Mouse (Mus musculus) spleen, adult 18-20 months (tissue): ENCODE data around the gene Prss12.
"Not testable (repeated sequence)": the region's sequence is repeated elsewhere in the genome, so short reads cannot be mapped to it uniquely, and the experiment has no call there.

Experiments
- DNase-seq, 2 experiments: peaks; one replicate each; pipeline ENCODE4 v3.0.0; 2022; ENCODE audit warnings: mixed read lengths in 2 of 2

Prss12 gene

GRCm38 (mm10) chr3:123481266-123481665 lies 34.6 kb downstream of the Prss12 start:
- DNase-seq: no peak

DNA sequence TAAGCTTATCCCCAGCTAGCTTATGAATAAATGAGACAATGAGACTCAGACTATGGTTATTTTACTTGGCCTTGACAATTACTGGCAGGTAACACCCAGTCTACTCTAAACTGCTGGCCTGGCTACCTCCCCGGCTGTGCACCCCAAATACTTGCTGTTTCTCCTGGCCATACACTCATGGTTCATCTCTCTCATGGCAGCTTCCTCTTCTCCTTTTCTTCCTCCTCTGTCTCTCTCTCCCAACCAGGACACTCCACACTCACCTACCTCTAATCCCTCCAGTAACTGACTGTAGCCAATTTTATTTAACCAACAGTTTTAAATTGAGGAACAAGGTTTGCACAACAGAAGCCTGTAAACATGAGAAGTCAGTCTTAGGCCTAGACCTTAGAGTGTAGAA lies 45.1 kb downstream of the Prss12 start:
- DNase-seq: no peak

- DNase-seq: no peak
These were observed 46.5 kb downstream of the Prss12 start for GRCm38 (mm10) chr3:123493163-123493562.

DNA sequence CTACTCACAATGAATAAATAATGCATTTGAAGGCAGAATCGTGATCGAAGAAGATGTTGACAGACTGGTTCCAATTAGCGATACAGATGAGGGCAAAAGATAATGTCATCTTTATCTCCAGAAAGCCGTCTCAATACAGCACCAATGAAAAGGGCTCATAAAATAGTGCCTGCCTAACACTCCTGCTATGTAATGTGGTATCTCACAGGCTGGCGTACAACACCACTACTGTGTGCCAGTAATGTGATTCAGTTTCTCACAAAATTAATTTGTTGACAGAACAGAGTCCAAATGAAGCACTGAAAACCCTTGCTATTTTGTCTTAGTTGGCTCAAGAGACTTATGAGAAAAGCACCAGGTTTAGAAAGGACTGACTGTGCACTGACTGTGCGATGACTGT lies 48.4 kb downstream of the Prss12 start:
- DNase-seq: no peak

DNA sequence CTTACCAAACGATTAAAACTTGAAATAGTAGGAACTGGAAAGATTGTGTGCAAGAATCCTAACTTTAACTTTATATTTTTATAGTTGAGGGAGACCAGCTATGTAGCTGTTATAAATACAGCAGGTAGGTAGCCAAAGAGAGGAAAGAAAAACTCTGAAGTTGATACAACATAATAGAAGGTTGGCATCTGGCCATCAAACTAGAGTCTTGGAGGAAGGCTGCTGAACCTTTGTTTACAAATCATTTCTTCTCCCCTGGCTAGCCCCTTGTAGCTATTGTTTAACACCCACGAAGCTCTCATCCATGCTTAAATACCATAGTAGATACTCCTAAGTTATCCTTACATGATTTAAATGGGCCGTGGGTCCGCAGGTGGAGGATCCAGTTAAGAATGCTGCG lies 52.1 kb downstream of the Prss12 start:
- DNase-seq: no peak

DNA sequence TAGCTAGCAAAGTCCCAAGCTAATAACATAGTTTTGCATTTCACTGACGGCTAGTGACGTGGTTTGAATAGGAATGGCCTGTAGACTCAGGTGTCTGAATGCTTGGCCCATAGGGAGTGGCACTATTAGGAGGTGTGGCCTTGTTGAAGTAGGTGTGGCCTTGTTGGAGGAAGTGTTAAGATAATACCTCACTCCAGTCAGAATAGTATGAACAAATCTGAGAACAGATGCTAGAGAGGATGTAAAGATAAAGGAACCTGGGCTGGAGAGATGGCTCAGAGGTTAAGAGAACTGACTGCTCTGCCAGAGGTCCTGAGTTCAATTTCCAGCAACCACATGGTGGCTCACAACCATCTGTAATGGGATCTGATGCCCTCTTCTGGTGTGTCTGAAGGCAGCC lies 55.1 kb downstream of the Prss12 start:
- not testable (repeated sequence) for DNase-seq

DNA sequence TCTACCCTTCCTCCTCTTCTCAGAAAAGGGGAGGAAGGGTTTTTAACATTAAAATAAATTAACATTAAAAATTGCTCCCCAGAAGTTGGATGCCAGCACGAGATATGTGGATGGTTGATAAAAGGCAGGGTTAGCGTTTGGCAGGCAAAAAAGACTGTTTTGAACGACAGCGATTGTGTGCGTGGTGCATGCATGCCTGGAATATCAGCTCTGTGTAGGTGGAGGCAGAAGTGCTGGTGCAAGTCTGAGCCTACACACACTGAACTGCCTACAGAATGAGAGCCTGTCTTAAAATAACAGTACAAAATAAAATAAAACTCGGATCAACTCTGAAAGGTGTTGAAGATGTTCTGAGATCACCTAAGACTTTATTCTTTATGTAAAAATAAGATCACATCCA lies 57.2 kb downstream of the Prss12 start:
- DNase-seq: no peak

DNA sequence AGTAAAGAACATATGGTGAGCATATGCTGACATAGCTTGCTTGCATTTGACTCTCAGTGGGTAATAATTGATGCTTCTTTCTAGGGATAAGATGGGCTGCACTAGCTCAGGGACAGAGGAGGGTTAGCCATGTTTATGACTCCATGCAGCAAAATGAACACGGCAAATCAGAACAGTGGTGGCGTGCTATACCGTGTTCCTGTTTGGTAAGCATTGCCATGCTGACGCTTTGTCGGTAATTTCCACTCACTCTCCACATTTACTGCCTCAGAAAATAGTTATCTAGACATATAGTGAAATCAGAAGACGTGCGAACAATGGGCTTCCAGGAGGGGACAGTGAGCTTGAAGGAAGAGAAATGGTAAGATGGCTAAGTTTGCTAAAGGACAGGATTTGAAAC lies 58.1 kb downstream of the Prss12 start:
- DNase-seq: no peak

GRCm38 (mm10) chr3:123505778-123506667 lies 59.3 kb downstream of the Prss12 start:
- no peak for DNase-seq

GRCm38 (mm10) chr3:123506699-123507662 lies 60.3 kb downstream of the Prss12 start:
- peak in 1 of 2 experiments; percentile 4 for DNase-seq

DNA sequence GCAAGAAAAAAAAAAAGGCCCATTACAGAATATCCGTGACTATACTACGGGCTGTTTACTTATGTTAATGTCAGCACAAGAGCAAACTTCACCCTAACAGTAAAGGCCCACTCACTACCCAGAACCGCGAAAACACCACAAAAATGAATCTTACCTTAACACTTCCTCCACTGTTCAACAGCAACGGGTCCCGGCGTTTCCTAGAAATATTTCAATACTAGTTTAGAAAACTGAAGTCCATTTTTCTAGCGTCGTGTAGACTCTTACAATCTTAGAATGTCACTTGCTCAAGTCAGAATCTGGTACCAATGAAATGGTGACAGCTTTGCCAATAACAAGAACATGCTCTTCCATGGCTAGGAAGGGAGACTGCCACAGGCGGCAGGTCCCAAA lies 60.9 kb downstream of the Prss12 start:
- no peak for DNase-seq

DNA sequence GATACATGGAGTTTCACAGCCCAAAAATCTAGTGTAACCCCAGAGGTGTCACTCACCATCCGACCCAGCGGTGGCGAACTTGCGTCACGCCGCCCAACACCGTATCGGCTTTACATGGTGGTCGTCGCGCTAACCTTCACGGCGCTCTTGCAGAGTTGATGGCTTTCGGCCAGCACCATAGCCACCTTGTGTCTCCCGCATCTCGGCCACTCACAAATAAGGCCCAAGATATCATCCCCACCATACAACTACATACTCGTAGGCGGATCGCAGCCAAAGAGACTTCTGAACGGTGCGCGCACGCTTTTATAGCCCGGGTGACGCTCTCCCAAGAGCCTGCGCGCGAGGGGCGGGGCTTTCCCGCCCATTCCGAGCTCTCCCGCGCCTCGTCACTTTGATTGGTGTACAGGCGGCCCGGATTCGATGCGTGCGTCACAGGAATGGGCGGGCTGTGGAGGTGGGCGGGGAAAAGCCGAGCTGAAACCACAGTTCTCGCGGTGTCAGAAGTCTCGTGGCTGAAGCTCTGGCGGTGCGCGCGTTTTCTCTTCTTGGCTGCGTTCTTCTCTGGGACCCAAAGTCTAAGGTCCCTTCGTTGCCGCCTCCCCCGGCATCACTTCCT lies 61.5 kb downstream of the Prss12 start:
- DNase-seq: peak; percentile 99

GRCm38 (mm10) chr3:123508675-123509376 lies 62.1 kb downstream of the Prss12 start:
- no peak for DNase-seq

DNA sequence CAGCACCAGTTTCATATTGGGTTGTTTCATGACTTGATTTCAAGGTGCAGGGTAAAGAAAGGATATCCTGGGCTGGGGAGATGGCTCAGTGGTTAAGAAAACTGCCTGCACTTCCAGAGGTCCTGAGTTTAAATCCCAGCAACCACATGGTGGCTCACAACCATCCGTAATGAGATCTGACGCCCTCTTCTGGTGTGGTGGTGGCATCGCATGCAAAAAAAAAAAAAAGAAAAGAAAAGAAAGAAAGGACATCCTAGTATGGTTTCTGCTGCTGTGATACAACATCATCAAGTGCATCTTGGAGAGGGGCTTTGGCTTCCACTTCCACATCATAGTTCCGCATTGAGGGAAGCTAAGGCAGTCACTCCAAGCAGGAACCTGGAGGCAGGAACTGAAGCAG lies 65.1 kb downstream of the Prss12 start:
- DNase-seq: no peak

GRCm38 (mm10) chr3:123514886-123515285 lies 68.2 kb downstream of the Prss12 start:
- DNase-seq: no peak

GRCm38 (mm10) chr3:123515600-123516359 lies 69.1 kb downstream of the Prss12 start:
- peak in 1 of 2 experiments; percentile 25 for DNase-seq

GRCm38 (mm10) chr3:123516784-123517183 lies 70.1 kb downstream of the Prss12 start:
- DNase-seq: peak in 1 of 2 experiments; percentile 16

- DNase-seq: no peak
These were observed 79.8 kb downstream of the Prss12 start for GRCm38 (mm10) chr3:123526313-123527067.

- no peak for DNase-seq
These were observed 81.2 kb downstream of the Prss12 start for GRCm38 (mm10) chr3:123527806-123528507.

GRCm38 (mm10) chr3:123531124-123531523 lies 84.4 kb downstream of the Prss12 start:
- no peak for DNase-seq
